Mouse (Mus musculus) bone marrow macrophage, adult 2 months (primary cell): ENCODE measurements around the gene BC107364.
"Not testable (repeated sequence)": the region's sequence is repeated elsewhere in the genome, so short reads cannot be mapped to it uniquely, and the experiment has no call there.

Source experiments
- CTCF ChIP-seq: IDR thresholded peaks from 2 replicates; pipeline ENCODE4 v1.5.1; 2012; ENCODE audit warnings: low read depth, mild to moderate bottlenecking, low read length, moderate library complexity
- POLR2A ChIP-seq: IDR thresholded peaks from 2 replicates; pipeline ENCODE4 v1.6.1; 2012; ENCODE audit warnings: mild to moderate bottlenecking, low read depth, low read length, borderline replicate concordance

DNA sequence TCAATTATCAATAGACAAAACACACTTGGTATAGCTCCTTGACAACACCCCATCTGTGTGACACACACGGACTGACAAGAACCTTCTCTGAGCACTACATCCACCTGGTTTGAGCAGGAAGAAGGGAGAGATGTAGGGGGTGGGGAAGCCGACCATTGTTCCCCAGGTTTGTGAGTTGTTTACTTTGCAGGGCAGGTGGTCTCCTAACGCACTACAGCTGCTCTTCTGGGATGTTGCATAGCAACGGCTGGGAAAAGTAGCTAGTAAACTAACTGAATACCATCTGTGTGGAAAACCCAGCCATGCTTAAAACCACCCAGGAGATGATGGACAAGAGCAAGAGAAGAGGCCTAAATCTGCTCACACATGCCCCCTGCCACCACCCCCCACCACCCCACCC, 27.7 kb downstream of the BC107364 start:
- not testable (repeated sequence) for TF ChIP-seq POLR2A, CTCF
